Mouse (Mus musculus) retina, adult 2 months (tissue): Measurements from ENCODE around the gene Slc35e4.
"Not testable (repeated sequence)": the region's sequence is repeated elsewhere in the genome, so short reads cannot be mapped to it uniquely, and the experiment has no call there.

ENCODE experiments used
- DNase-seq: peaks from one replicate; pipeline ENCODE4 v3.0.0-alpha.2; 2012; ENCODE audit warnings: low read depth, low spot score

Gene Slc35e4

GRCm38 (mm10) chr11:3918738-3919137, 4.3 kb upstream of the Slc35e4 start:
- no peak for DNase-seq

- peak; percentile 76 for DNase-seq
These were observed 952 bp downstream of the Slc35e4 start for GRCm38 (mm10) chr11:3913316-3914108.

GRCm38 (mm10) chr11:3912875-3913271, 1.6 kb downstream of the Slc35e4 start:
- no peak for DNase-seq

GRCm38 (mm10) chr11:3912100-3912874, 2.2 kb downstream of the Slc35e4 start:
- no peak for DNase-seq

GRCm38 (mm10) chr11:3911440-3911839, 3.0 kb downstream of the Slc35e4 start:
- DNase-seq = not testable (repeated sequence)

GRCm38 (mm10) chr11:3910513-3911310, 3.8 kb downstream of the Slc35e4 start:
- DNase-seq = no peak

- no peak for DNase-seq
These were observed 5.2 kb downstream of the Slc35e4 start for GRCm38 (mm10) chr11:3909236-3909635.

GRCm38 (mm10) chr11:3905446-3905845, 9.0 kb downstream of the Slc35e4 start:
- no peak for DNase-seq

GRCm38 (mm10) chr11:3904673-3905072, 9.8 kb downstream of the Slc35e4 start:
- no peak for DNase-seq

- DNase-seq = no peak
These were observed 11.4 kb downstream of the Slc35e4 start for GRCm38 (mm10) chr11:3903046-3903445.

GRCm38 (mm10) chr11:3902516-3902915, 11.9 kb downstream of the Slc35e4 start:
- DNase-seq = no peak

- no peak for DNase-seq
These were observed 14.2 kb downstream of the Slc35e4 start for GRCm38 (mm10) chr11:3900296-3900695.

GRCm38 (mm10) chr11:3895933-3896332, 18.5 kb downstream of the Slc35e4 start:
- DNase-seq = no peak

GRCm38 (mm10) chr11:3895458-3895857, 19.0 kb downstream of the Slc35e4 start:
- DNase-seq = no peak

- DNase-seq = no peak
These were observed 19.8 kb downstream of the Slc35e4 start, which contains the start of the genes 4921536K21Rik and Dusp18 for GRCm38 (mm10) chr11:3894406-3895281. Gene 4921536K21Rik, minus strand, starts transcription at chr11:3895098. Gene Dusp18, plus strand, starts transcription at chr11:3895240.

- DNase-seq = no peak
These were observed 20.5 kb downstream of the Slc35e4 start for GRCm38 (mm10) chr11:3893970-3894369.

- DNase-seq = no peak
These were observed 27.1 kb downstream of the Slc35e4 start for GRCm38 (mm10) chr11:3887331-3887730.

GRCm38 (mm10) chr11:3883711-3884110, 30.8 kb downstream of the Slc35e4 start:
- no peak for DNase-seq

GRCm38 (mm10) chr11:3879836-3880235, 34.6 kb downstream of the Slc35e4 start:
- peak; percentile 62 for DNase-seq

- DNase-seq = no peak
These were observed 35.8 kb downstream of the Slc35e4 start for GRCm38 (mm10) chr11:3878660-3879059.

GRCm38 (mm10) chr11:3876419-3876818, 38.0 kb downstream of the Slc35e4 start:
- DNase-seq = no peak
